Mouse (Mus musculus) hindbrain, embryonic 13.5 days (tissue): Measurements from ENCODE around the gene Olfr157. TPM values are rescaled to one million over a fixed set of nuclear protein-coding genes. Genes with fewer than 3 reads are reported as not detected.
"Not testable (repeated sequence)": the region's sequence is repeated elsewhere in the genome, so short reads cannot be mapped to it uniquely, and the experiment has no call there.

Source experiments
- ATAC-seq: fragments of 200-750 bp; cut with Nextera tagmentation; 2 replicates; pipeline ENCODE4 v1.8.0; 2017; ENCODE audit warnings: moderate TSS enrichment; ENCODE audit not compliant: low FRiP score
- H3K27ac ChIP-seq: fragments of 300-500 bp; sonication (generic); 2 replicates; pipeline ENCODE4 v1.5.1; 2015; ENCODE audit warnings: inconsistent platforms, mild to moderate bottlenecking, moderate library complexity
- H3K27me3 ChIP-seq: fragments of 300-500 bp; sonication (generic); 2 replicates; pipeline ENCODE4 v1.6.1; 2015; ENCODE audit warnings: mild to moderate bottlenecking, inconsistent platforms
- H3K36me3 ChIP-seq: fragments of 300-500 bp; sonication (generic); 2 replicates; pipeline ENCODE4 v1.6.1; 2015; ENCODE audit warnings: mild to moderate bottlenecking, inconsistent platforms
- H3K4me1 ChIP-seq: fragments of 300-500 bp; sonication (generic); replicated peaks from 2 replicates; pipeline ENCODE4 v1.6.1; 2015; ENCODE audit warnings: inconsistent platforms
- H3K4me2 ChIP-seq: fragments of 300-500 bp; sonication (generic); 2 replicates; pipeline ENCODE4 v1.6.1; 2015; ENCODE audit warnings: inconsistent platforms, mild to moderate bottlenecking, moderate library complexity
- H3K4me3 ChIP-seq: fragments of 300-500 bp; sonication (generic); 2 replicates; pipeline ENCODE4 v1.5.1; 2015; ENCODE audit warnings: mild to moderate bottlenecking, inconsistent platforms
- H3K9ac ChIP-seq: fragments of 300-500 bp; sonication (generic); 2 replicates; pipeline ENCODE4 v1.6.1; 2015; ENCODE audit warnings: mild to moderate bottlenecking, inconsistent platforms
- H3K9me3 ChIP-seq: fragments of 300-500 bp; sonication (generic); 2 replicates; pipeline ENCODE4 v1.6.1; 2016; ENCODE audit warnings: inconsistent platforms
- WGBS: fragments of 180-500 bp; shearing (Covaris S2); methylation state at CpG from one replicate; pipeline ENCODE4 v1.1.7; 2015; 5-methylcytosine and 5-hydroxymethylcytosine counted together
- polyA plus RNA-seq: library from polyadenylated mRNA; unstranded; fragments of >200 nt; fragmentation: Nextera tagmentation; extraction: Ambion mirVana; gene quantifications from 2 replicates; pipeline ENCODE4 v1.2.1, GENCODE M21; 2015

The Olfr157 gene
- polyA plus RNA-seq, 1 experiment from 2014 or later = not detected

DNA sequence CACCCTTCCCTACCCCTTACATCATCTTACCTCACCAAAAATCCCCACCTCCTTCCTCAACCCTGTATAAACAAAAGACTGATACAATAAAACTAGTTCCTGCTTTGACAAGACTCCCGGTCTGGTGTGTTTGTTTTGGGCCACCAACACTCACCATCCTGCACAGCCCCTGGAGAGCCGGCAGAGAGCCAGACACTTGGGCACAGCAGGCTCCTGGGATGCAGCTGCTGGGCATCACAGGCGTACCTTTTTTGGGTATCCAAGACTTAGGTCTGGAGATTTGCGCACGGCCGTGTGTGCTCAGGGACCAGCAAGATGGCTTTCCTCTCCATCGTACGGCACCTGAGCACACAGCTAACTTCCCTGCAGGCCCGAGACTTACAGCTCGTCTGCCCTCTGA lies 19.9 kb upstream of the Olfr157 start:
- Histone ChIP-seq H3K4me3 (no peak overlapping the region), H3K4me2 (no peak overlapping the region), H3K9me3 (no peaks in the 10 kb centered on the region), H3K27me3 (no peaks in the 10 kb centered on the region), H3K9ac (no peak overlapping the region), H3K36me3 (no peaks in the 10 kb centered on the region), H3K4me1 (no peaks in the 10 kb centered on the region), H3K27ac (no peak overlapping the region)
- WGBS = 85% methylated on average over 10 of the region's 10 CpGs
- no peak for ATAC-seq

DNA sequence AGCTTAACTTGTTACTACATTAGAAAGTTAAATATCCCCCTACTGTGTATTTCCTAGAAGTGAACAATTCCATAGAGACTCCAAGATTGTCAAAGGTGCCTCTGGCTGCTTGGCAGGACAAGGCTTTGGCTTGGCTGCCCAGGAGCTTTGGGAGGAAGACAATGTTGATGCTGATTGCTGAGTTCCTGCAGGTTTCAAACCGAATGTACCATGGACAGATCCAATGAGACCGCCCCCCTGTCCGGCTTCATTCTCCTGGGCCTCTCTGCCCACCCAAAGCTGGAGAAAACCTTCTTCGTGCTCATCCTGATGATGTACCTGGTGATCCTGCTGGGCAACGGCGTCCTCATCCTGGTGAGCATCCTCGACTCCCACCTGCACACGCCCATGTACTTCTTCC lies 14.1 kb upstream of the Olfr157 start:
- Histone ChIP-seq H3K4me2 (no peak overlapping the region), H3K27ac (no peak overlapping the region), H3K36me3 (no peaks in the 10 kb centered on the region), H3K4me3 (no peak overlapping the region), H3K4me1 (no peaks in the 10 kb centered on the region), H3K9ac (no peak overlapping the region), H3K9me3 (no peaks in the 10 kb centered on the region), H3K27me3 (no peaks in the 10 kb centered on the region)
- 76% methylated on average over 8 of the region's 8 CpGs for WGBS
- no peak for ATAC-seq

DNA sequence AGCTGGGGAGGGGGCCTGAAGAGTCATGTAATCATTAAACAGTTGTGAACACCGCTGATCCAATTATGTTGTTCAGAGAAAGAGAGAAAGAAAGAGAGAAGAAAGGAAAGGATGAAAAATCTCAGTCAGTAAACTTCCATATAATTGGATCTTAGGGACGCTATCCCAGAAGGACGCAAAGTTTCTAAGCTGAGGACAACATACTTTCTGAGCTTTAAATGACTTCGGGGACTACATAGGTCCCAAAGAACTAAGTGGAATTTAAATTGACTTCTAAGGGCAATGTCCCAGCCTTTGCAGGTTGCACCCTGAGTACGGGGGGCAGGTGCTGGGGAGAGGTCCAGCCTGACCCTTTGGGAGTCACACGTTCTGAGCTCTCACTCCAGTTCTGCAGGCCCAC lies 11.3 kb upstream of the Olfr157 start, which contains the start of gene Olfr155:
Olfr155 (plus strand) TSS at position 301 of the 400 bp plus-strand sequence.
- H3K4me3 ChIP-seq = no peak within 1 kb of the TSS
- H3K27ac ChIP-seq = no peak within 1 kb of the TSS
- H3K9me3 ChIP-seq = no peaks in the 10 kb centered on the region
- no peaks in the 10 kb centered on the region for H3K27me3 ChIP-seq
- no peak within 1 kb of the TSS for H3K4me2 ChIP-seq
- no peaks in the 10 kb centered on the region for H3K36me3 ChIP-seq
- no peak for ATAC-seq
- H3K9ac ChIP-seq = no peak within 1 kb of the TSS
- WGBS = 84% methylated on average over 6 of the region's 6 CpGs
- no peaks in the 10 kb centered on the region for H3K4me1 ChIP-seq

DNA sequence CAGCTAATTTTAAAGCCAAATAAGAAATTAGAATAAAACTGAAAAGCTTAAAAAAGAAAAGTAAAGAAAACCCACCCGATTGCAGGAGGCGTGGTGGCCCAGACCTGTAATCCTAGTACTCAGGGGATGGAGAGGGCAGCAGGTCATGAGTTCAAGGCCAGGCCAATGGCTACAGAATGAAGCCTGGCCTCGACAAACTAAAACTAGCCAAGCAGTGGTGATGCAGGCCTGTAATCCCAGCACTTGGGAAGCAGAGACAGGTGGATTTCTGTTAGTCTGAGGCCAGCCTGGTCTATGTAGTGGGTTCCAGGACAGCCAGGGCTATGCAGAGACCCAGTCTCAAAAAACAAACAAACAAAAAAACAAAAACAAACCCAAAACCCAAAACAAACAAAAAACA lies 1.7 kb downstream of the Olfr157 start:
- Histone ChIP-seq H3K27ac (no peak overlapping the region), H3K36me3 (no peaks in the 10 kb centered on the region), H3K9me3 (peaks cover 6% of the 10 kb centered on the region; the same call in 1 of the 2 replicates), H3K4me1 (no peaks in the 10 kb centered on the region), H3K4me3 (no peak overlapping the region), H3K9ac (no peak overlapping the region), H3K4me2 (no peak overlapping the region), H3K27me3 (no peaks in the 10 kb centered on the region)
- ATAC-seq = no peak
- 77% methylated on average over 3 of the region's 3 CpGs for WGBS

DNA sequence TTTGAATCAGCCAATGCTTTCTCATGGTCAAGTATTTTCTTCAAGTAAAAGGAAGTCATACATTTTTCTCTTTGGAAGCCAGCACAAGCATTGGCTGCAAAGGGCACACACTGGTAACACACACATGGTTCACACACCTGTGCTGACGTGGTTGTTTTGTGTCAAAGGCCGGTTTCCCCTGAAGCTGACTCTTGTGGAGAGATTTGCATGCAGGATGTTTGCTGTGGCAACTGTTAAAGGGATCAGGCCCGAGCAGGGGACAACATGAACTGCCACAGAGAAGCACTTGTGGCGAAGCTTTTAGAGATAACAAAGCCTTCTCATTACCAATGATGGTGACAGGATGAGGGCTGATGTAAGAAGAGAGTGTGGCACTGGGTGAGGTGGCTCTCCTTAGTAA lies 5.3 kb downstream of the Olfr157 start:
- Histone ChIP-seq H3K9ac (no peak overlapping the region), H3K4me3 (no peak overlapping the region), H3K36me3 (no peaks in the 10 kb centered on the region), H3K27ac (no peak overlapping the region), H3K4me2 (no peak overlapping the region), H3K4me1 (no peaks in the 10 kb centered on the region), H3K27me3 (no peaks in the 10 kb centered on the region), H3K9me3 (no peaks in the 10 kb centered on the region)
- no peak for ATAC-seq
- WGBS = 77% methylated on average over 4 of the region's 4 CpGs

DNA sequence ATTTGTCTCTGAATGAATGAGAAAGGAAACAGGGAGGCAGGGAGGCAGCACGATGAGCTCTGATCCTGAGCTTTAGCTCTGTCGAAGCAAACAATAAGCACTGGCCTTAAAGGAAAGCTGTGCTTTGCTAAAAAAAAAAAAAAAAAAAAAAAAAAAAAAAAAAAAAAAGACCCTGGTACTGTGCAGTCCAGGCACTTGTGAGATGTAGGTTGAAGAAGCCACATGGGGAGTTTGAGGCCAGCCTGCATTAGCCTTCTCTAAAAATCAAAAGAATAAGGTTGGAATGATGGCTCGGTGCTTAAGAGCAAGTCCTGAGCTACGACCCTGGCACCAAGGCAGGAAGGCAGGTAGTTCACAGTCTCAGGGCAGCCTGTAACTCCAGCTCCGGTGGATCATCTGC lies 6.2 kb downstream of the Olfr157 start:
- no peaks in the 10 kb centered on the region for H3K9me3 ChIP-seq
- WGBS = 76% methylated on average over 5 of the region's 5 CpGs
- H3K9ac ChIP-seq = no peak overlapping the region
- no peaks in the 10 kb centered on the region for H3K27me3 ChIP-seq
- no peak overlapping the region for H3K4me3 ChIP-seq
- no peak overlapping the region for H3K4me2 ChIP-seq
- H3K4me1 ChIP-seq = no peaks in the 10 kb centered on the region
- ATAC-seq = no peak
- no peak overlapping the region for H3K27ac ChIP-seq
- no peaks in the 10 kb centered on the region for H3K36me3 ChIP-seq

DNA sequence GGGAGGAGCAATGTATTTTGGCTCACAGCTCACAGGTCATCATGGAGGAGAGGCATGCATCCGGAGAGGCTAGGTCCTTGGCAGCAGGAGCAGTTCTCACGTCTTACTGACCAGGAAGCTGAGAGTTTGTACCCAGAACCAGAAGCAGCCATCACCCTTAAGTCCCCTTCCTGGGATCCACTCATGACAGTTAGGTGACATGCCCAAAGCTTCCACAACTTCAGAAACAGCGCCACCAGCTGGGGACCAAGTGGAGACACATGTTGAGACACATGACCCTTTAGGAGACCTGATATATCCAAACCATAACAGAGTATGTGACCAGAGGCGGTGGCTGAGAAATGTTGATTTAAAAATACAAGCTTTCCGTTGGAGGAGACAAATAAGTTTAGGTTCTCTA lies 8.0 kb downstream of the Olfr157 start:
- 70% methylated on average over 5 of the region's 5 CpGs for WGBS
- Histone ChIP-seq H3K27me3 (no peaks in the 10 kb centered on the region), H3K9me3 (no peaks in the 10 kb centered on the region), H3K4me2 (no peak overlapping the region), H3K36me3 (no peaks in the 10 kb centered on the region), H3K9ac (no peak overlapping the region), H3K27ac (no peak overlapping the region), H3K4me1 (no peaks in the 10 kb centered on the region), H3K4me3 (no peak overlapping the region)
- no peak for ATAC-seq

DNA sequence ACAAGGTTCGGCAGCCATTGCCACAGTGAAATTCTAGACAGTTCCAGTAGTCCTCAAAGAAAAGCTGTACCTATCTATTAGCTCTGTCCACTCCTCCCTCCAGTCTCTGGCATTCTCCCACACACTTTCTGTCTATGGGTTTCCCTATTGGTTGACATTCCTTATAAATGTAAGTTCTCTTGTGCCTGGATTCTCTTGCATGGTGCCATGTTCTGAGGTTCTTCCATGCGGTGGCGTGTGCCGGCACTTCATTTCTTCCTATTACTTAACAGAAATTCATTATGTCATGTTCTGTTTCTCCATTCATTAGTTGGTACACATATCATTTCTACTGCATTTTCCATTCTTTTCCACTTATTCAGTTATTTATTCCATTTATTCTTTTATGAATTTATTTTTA lies 11.2 kb downstream of the Olfr157 start:
- Histone ChIP-seq H3K9me3 (no peaks in the 10 kb centered on the region), H3K36me3 (no peaks in the 10 kb centered on the region), H3K4me3 (no peak overlapping the region), H3K4me2 (no peak overlapping the region), H3K27ac (no peak overlapping the region), H3K27me3 (no peaks in the 10 kb centered on the region), H3K9ac (no peak overlapping the region), H3K4me1 (no peaks in the 10 kb centered on the region)
- ATAC-seq = no peak
- 96% methylated on average over 4 of the region's 4 CpGs for WGBS

DNA sequence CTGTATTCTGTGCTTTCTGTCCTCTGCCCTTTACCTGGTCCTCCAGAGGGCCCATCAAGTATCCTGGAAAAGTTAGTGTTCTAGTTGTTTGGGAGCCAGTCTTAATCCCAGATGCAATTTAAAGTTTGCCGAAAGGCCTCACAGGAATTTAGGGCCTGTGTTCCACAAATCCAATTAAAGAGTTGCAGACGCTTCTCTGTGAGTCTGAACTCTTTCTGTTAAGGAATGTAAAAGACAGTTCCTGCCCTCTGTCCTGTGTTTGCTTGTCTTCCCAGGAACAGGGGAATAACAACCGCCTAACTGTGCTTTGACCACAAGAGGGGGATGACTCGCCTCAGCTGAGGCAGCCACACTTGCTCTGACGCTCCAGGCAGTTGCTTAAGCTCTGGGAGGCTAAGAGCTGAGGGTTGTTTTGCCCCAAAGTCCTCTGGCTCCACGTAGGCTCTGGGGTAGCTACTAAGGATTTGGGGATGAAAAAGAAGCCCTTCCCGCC lies 16.1 kb downstream of the Olfr157 start, which contains the start of gene Olfr156:
Olfr156 (minus strand) TSS at position 51 of the 493 bp plus-strand sequence.
- Histone ChIP-seq H3K36me3 (no peaks in the 10 kb centered on the region), H3K4me3 (no peak within 1 kb of the TSS)

DNA sequence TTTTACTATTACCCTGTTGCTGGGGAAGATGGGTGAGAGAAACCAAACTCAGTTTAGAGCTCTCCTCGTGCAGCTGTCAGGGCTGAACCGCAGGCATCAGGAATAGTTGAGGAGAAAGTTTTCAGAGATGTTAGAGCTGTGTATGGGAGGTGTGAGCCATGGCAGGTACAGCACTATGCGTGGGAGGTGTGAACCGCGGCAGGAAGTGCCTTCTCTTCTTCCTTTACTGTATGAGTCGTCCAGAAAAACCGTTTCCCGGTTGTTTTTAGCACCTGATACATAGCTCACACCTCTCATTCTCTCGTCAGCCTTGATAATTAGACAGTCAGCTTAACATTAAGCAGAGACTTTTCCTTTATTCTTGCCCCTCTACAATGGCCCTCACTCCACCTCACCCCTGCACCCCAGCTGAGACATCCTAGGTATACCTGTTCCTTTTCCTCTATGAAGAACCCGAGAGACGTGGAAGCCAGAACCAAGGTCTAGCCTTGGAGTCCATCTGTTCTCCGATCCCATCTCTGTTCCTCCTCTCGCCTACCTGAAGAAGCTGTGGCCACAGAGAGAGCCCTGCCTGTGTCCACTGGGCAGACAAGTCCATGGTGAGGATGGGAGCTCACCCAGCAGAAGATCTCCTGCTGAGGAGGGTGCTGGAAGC lies 17.0 kb downstream of the Olfr157 start:
- H3K27me3 ChIP-seq = no peaks in the 10 kb centered on the region
- H3K36me3 ChIP-seq = no peaks in the 10 kb centered on the region
- H3K9ac ChIP-seq = no peak overlapping the region
- no peak overlapping the region for H3K4me3 ChIP-seq
- H3K4me1 ChIP-seq = no peaks in the 10 kb centered on the region
- H3K27ac ChIP-seq = no peak overlapping the region
- no peak overlapping the region for H3K4me2 ChIP-seq
- 84% methylated on average over 13 of the region's 13 CpGs for WGBS
- ATAC-seq = no peak
- H3K9me3 ChIP-seq = no peaks in the 10 kb centered on the region

More for the DNA sequence above, 16.1 kb downstream of the Olfr157 start, which contains the start of gene Olfr156:
- H3K9ac ChIP-seq = no peak within 1 kb of the TSS
- ATAC-seq = no peak
- no peaks in the 10 kb centered on the region for H3K4me1 ChIP-seq
- H3K27me3 ChIP-seq = no peaks in the 10 kb centered on the region
- no peak within 1 kb of the TSS for H3K27ac ChIP-seq
- H3K9me3 ChIP-seq = no peaks in the 10 kb centered on the region
- H3K4me2 ChIP-seq = no peak within 1 kb of the TSS
- 21% methylated on average over 7 of the region's 7 CpGs for WGBS

DNA sequence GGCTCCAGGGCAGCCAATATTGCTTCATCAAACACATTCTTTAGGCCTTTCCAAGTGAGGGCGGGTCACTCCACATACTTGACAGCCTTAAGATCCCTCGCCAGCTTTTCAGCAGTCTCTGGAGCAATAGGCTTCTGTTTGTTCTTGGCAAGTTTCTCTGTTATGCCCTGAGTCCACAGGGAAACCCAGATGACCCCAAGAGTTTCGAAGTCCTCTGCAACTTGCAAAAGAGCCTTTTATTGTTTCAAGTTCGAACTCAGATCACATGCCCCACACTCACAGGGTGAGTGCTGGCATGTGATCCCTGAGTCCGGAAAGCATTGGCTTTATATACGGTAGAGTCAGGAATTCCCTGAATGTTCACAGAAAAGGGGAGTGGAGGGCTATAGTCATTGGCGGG lies 41.1 kb downstream of the Olfr157 start:
- ATAC-seq = no peak
- Histone ChIP-seq H3K4me2 (no peak overlapping the region), H3K36me3 (no peaks in the 10 kb centered on the region), H3K4me1 (no peaks in the 10 kb centered on the region), H3K27ac (no peak overlapping the region), H3K9me3 (peaks cover 17% of the 10 kb centered on the region), H3K27me3 (no peaks in the 10 kb centered on the region), H3K4me3 (no peak overlapping the region), H3K9ac (no peak overlapping the region)
- WGBS = 86% methylated on average over 7 of the region's 7 CpGs

DNA sequence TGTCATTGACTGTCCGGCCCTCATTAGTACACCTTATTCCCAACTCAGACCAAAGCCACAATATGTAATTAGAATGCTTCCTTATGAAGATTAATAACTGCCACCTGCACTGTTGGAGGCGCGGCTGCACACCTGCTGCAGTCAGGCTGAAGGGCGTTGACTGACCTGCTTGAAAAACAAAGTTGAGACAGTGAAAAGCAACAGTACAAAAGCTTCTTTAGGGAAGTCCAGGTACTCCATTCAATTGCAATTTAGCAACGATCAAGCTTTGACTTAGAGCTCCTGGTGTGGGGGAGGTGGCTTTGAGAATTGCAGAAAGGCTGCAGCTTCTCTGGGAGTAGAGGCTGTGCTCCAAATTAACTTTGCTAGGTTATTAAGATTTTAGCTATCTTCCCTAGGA lies 44.2 kb downstream of the Olfr157 start:
- H3K9me3 ChIP-seq, ATAC-seq, H3K4me2 ChIP-seq, H3K4me3 ChIP-seq, H3K4me1 ChIP-seq, H3K36me3 ChIP-seq, H3K9ac ChIP-seq, H3K27ac ChIP-seq, H3K27me3 ChIP-seq: not testable (repeated sequence)
- WGBS = 87% methylated on average over 5 of the region's 5 CpGs

DNA sequence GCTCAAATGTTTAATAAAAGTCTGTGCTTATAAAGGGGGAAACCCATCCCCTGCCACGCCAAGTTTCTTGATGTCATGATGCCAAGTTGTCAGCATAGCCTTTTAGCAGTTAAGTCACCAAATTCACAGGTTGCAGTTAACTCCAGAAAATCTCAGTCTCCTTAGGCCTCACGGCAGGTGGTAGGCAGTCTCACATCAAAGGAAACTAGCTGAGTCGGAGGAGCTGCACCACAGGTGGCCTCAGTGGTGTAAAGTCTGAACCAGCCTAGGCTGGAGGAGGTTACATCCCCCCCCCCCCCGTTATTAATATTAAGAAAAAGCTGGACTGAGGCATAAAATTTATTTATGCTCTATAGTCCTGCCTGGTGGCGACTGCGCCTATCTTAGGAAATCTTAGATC lies 44.7 kb downstream of the Olfr157 start:
- H3K9ac ChIP-seq = no peak overlapping the region
- H3K4me3 ChIP-seq = no peak overlapping the region
- H3K27me3 ChIP-seq = no peaks in the 10 kb centered on the region
- H3K27ac ChIP-seq = no peak overlapping the region
- H3K36me3 ChIP-seq = no peaks in the 10 kb centered on the region
- H3K4me1 ChIP-seq = no peaks in the 10 kb centered on the region
- peaks cover 10% of the 10 kb centered on the region; the same call in 1 of the 2 replicates for H3K9me3 ChIP-seq
- H3K4me2 ChIP-seq = no peak overlapping the region
- no peak for ATAC-seq
- WGBS = 72% methylated on average over 6 of the region's 6 CpGs
